Mouse (Mus musculus) G1E (cell line): Measurements from ENCODE around the gene Ak3. TPM values are rescaled to one million over a fixed set of nuclear protein-coding genes. Genes with fewer than 3 reads are reported as not detected.

Experiments used
- ATAC-seq: 2 replicates; pipeline ENCODE4 v1.8.0; 2016; ENCODE audit warnings: mild to moderate bottlenecking; ENCODE audit not compliant: insufficient number of reproducible peaks, poor library complexity, low FRiP score, severe bottlenecking; ENCODE audit errors: extremely low read depth
- DNase-seq: peaks from one replicate; pipeline ENCODE4 v3.0.0; 2012; ENCODE audit warnings: low spot score
- H3K27me3 ChIP-seq: 2 replicates; pipeline ENCODE4 v1.6.1; 2012; ENCODE audit warnings: mild to moderate bottlenecking, low read length, inconsistent platforms; ENCODE audit not compliant: insufficient read depth
- H3K36me3 ChIP-seq: replicated peaks from 2 replicates; pipeline ENCODE3; 2012; ENCODE audit warnings: mild to moderate bottlenecking, inconsistent platforms
- H3K4me1 ChIP-seq: 2 replicates; pipeline ENCODE4 v1.6.1; 2012; ENCODE audit warnings: low read depth, low read length, inconsistent platforms, mixed read lengths; ENCODE audit not compliant: insufficient read depth
- H3K4me3 ChIP-seq: 2 replicates; pipeline ENCODE4 v1.5.1; 2012; ENCODE audit warnings: low read depth, mild to moderate bottlenecking, inconsistent platforms, low read length, moderate library complexity, mixed read lengths
- H3K9me3 ChIP-seq: replicated peaks from 2 replicates; pipeline ENCODE4 v1.6.1; 2012; ENCODE audit warnings: inconsistent platforms
- CTCF ChIP-seq: IDR thresholded peaks from 2 replicates; pipeline ENCODE4 v1.5.1; 2012; ENCODE audit warnings: low read depth, low read length, inconsistent platforms, mixed read lengths
- GATA1 ChIP-seq: IDR thresholded peaks from 2 replicates; pipeline ENCODE4 v1.6.1; 2012; ENCODE audit warnings: borderline replicate concordance, low read length, inconsistent platforms, mixed read lengths
- GATA2 ChIP-seq: IDR thresholded peaks from 2 replicates; pipeline ENCODE4 v1.6.1; 2012; ENCODE audit warnings: low read depth, low read length, inconsistent platforms, borderline replicate concordance
- POLR2AphosphoS5 ChIP-seq: IDR thresholded peaks from 2 replicates; pipeline ENCODE4 v1.6.1; 2012; ENCODE audit warnings: low read depth, low read length, inconsistent platforms; ENCODE audit not compliant: insufficient replicate concordance
- TAL1 ChIP-seq: conservative IDR thresholded peaks from 2 replicates; pipeline ENCODE4 v1.6.1; 2012; ENCODE audit warnings: low read depth, low read length, inconsistent platforms, mixed read lengths
- polyA plus RNA-seq: library from polyadenylated mRNA; stranded (reverse); fragments of >175 nt; gene quantifications from 2 replicates; pipeline ENCODE4 v1.2.3, GENCODE M21; 2012
- total RNA-seq, 2 experiments: library from RNA; stranded (forward) in 1 of 2; stranded (reverse) in 1 of 2; fragments of 200-1000 nt in 1 of 2; fragments of >200 nt in 1 of 2; fragmentation: Nextera tagmentation in 1 of 2; gene quantifications; 2 replicates each; pipeline ENCODE4 v1.2.3; 2014 to 2017

The Ak3 gene
- total and polyA plus RNA-seq, 3 experiments = 27.2 to 165 (median 77.6) TPM

DNA sequence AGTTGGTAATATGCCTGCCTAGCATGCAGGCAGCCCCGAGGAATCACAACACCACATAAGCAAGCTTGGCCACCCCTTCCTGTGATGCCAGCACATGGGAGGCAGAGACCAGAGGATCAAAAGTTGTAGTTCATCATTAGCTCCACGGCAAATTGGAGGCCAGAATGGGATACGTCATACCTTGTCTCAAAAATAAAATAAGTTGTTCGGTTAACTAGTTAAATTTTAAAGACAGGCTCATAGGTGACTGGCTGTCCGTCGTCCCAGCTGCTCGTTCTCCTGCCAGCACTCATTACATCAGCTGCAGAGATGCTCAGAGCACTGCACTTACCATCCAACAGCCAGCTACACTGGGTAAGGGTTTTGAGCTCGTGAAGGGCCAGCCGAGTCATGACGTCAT, 10.2 kb downstream of the Ak3 start:
- Histone ChIP-seq H3K36me3 (peaks cover 89% of the 10 kb centered on the region), H3K4me3 (no peak overlapping the region), H3K4me1 (peaks cover 11% of the 10 kb centered on the region), H3K27me3 (no peaks in the 10 kb centered on the region), H3K9me3 (peaks cover 3% of the 10 kb centered on the region)
- DNase-seq = no peak
- TF ChIP-seq GATA1 (no peak), POLR2AphosphoS5 (no peak), GATA2 (no peak), CTCF (no peak), TAL1 (no peak)
- no peak for ATAC-seq

- no peak overlapping the region for H3K4me3 ChIP-seq
- peaks cover 8% of the 10 kb centered on the region; the same call in 1 of the 2 replicates for H3K4me1 ChIP-seq
- peaks cover 89% of the 10 kb centered on the region for H3K36me3 ChIP-seq
- DNase-seq (no peak), ATAC-seq (no peak)
- H3K9me3 ChIP-seq = peaks cover 3% of the 10 kb centered on the region
- TF ChIP-seq POLR2AphosphoS5 (no peak), TAL1 (no peak), GATA1 (no peak), GATA2 (no peak), CTCF (no peak)
- H3K27me3 ChIP-seq = no peaks in the 10 kb centered on the region
Observed at GRCm38 (mm10) chr19:29037026-29037425, 10.7 kb downstream of the Ak3 start.

GRCm38 (mm10) chr19:29032662-29033061, 15.1 kb downstream of the Ak3 start:
- H3K27me3 ChIP-seq = no peaks in the 10 kb centered on the region
- peaks cover 5% of the 10 kb centered on the region; the same call in 1 of the 2 replicates for H3K4me1 ChIP-seq
- TF ChIP-seq TAL1 = no peak
- TF ChIP-seq GATA1 = no peak
- TF ChIP-seq POLR2AphosphoS5 = no peak
- TF ChIP-seq CTCF = no peak
- no peak for TF ChIP-seq GATA2
- no peaks in the 10 kb centered on the region for H3K9me3 ChIP-seq
- H3K4me3 ChIP-seq = no peak overlapping the region
- DNase-seq (no peak), ATAC-seq (no peak)
- peaks cover 88% of the 10 kb centered on the region for H3K36me3 ChIP-seq

DNA sequence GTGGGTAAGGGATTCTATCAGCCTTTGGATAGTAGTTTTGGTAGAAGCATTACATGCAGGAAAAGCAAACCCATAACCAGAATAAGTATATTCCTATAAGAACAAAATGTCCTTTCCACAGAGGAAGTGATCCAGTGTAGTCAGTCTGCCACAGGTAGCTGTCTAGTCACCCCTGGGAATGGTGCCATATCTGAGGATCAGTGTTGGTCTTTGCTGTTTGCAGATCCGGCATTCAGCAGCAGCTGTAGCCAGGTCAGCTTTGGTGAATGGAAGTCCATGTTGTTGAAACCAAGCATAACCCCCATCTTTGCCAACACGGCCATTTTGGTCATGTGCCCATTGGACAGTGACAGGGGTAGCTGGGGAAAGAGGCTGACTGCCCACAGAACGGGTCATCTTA, 16.0 kb downstream of the Ak3 start:
- ATAC-seq (no peak), DNase-seq (no peak)
- TF ChIP-seq CTCF (no peak), GATA1 (no peak), POLR2AphosphoS5 (no peak), GATA2 (no peak), TAL1 (no peak)
- Histone ChIP-seq H3K4me1 (peaks cover 8% of the 10 kb centered on the region; the same call in 1 of the 2 replicates), H3K9me3 (no peaks in the 10 kb centered on the region), H3K27me3 (no peaks in the 10 kb centered on the region), H3K4me3 (no peak overlapping the region), H3K36me3 (peaks cover 88% of the 10 kb centered on the region)

DNA sequence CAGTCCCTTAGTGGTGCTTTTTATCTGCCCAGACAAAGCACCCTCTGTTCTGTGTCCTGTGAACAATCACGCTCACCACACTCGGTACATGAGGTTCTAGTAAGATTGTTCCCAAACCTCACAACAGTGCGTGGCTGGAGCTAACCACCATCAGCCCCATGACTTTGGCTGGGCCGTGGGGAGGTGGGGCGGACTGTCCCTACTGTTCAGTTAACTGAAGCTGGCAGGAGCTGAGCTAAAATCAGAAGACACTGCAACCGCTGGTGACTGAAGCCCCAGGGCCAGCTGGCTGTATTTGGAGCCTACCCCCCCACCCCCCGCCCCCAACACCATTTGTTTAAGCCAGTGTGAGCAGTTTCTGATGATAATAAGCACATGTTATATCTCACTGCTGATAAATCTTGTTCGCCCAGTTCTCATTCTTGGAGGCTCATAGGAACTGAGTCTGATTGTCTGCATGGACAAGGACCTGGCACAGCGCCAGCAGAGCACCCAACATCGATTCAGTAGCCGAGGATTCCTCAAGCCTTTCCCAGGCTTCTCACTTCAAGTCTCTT, 23.3 kb downstream of the Ak3 start:
- TF ChIP-seq GATA1 (no peak), GATA2 (no peak), TAL1 (no peak), CTCF (no peak), POLR2AphosphoS5 (no peak)
- DNase-seq (no peak), ATAC-seq (no peak)
- H3K27me3 ChIP-seq = no peaks in the 10 kb centered on the region
- peaks cover 24% of the 10 kb centered on the region for H3K4me1 ChIP-seq
- no peak overlapping the region for H3K4me3 ChIP-seq
- no peaks in the 10 kb centered on the region for H3K9me3 ChIP-seq
- peaks cover 93% of the 10 kb centered on the region for H3K36me3 ChIP-seq

- H3K36me3 ChIP-seq = peaks cover 96% of the 10 kb centered on the region
- no peak for ATAC-seq
- DNase-seq = no peak
Observed at GRCm38 (mm10) chr19:29021754-29022345, 25.9 kb downstream of the Ak3 start.

More at GRCm38 (mm10) chr19:29021754-29022345, 25.9 kb downstream of the Ak3 start:
- Histone ChIP-seq H3K4me3 (no peak overlapping the region), H3K9me3 (no peaks in the 10 kb centered on the region), H3K4me1 (peaks cover 22% of the 10 kb centered on the region), H3K27me3 (no peaks in the 10 kb centered on the region)
- TF ChIP-seq POLR2AphosphoS5 (no peak), TAL1 (no peak), GATA1 (no peak), GATA2 (no peak), CTCF (no peak)
